Mouse (Mus musculus): ENCODE data around the gene Fermt3. TPM values are rescaled to one million over a fixed set of nuclear protein-coding genes. Genes with fewer than 3 reads are reported as not detected.
"Not testable (repeated sequence)": the region's sequence is repeated elsewhere in the genome, so short reads cannot be mapped to it uniquely, and the experiment has no call there.

Fermt3 gene
- polyA plus RNA-seq, 1 experiment from 2014 or later, result 105 TPM

GRCm38 (mm10) chr19:7058541-7058940 lies 39.3 kb upstream of the Fermt3 start:
- H3K4me2 ChIP-seq (ENCODE audit: low read depth, low read length), result no peak overlapping the region
- 75% methylated on average over 6 of the region's 6 CpGs for WGBS (ENCODE audit: insufficient replicate concordance)
- no peaks in the 10 kb centered on the region for H3K36me3 ChIP-seq (ENCODE audit: control insufficient read depth, insufficient read depth)
- peaks cover 24% of the 10 kb centered on the region for H3K4me1 ChIP-seq (ENCODE audit: control insufficient read depth, low read depth, low read length)
- H3K27ac ChIP-seq (ENCODE audit: low read length), result no peak overlapping the region
- no peak overlapping the region for H3K9ac ChIP-seq (ENCODE audit: low read depth, low read length)
- no peak overlapping the region for H3K4me3 ChIP-seq (ENCODE audit: low read depth, low read length)
- no peaks in the 10 kb centered on the region for H3K27me3 ChIP-seq (ENCODE audit: control insufficient read depth, insufficient read depth, low read depth, low read length)
- no peaks in the 10 kb centered on the region for H3K9me3 ChIP-seq (replicated peaks; ENCODE audit: control insufficient read depth, low read length)
- ATAC-seq (ENCODE audit: low read depth), result no peak

DNA sequence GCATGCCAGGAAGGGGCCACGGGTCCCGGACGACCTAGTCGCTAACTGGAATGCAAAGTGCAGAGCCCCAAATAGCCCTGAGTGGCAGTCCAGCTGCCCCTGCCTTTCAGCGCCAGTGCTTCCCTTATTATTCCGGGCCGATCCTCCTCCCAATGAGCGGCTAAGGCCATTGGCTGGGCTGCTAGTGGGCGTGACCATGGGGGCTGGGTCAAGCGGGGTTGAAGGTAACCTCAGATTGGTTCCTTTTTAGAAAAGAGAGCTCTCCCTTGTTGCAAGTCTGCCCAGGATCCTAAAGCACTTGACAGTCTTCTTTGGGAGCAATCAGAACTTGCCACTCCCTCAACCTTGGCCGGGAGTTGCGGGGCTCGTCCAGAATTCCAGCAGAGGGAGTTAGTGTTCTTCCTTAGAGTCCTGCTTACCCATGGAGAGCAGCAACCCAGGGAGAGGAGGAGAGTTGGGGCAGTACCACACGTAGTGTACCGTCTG lies 38.5 kb upstream of the Fermt3 start:
- H3K36me3 ChIP-seq (ENCODE audit: control insufficient read depth, insufficient read depth), result no peaks in the 10 kb centered on the region
- no peaks in the 10 kb centered on the region for H3K9me3 ChIP-seq (replicated peaks; ENCODE audit: control insufficient read depth, low read length)
- peak overlapping the region; percentile 73 for H3K4me3 ChIP-seq (ENCODE audit: low read depth, low read length)
- H3K27ac ChIP-seq (ENCODE audit: low read length), result peak overlapping the region; percentile 17; the same call in 1 of the 2 replicates
- peak; percentile 80 for ATAC-seq (ENCODE audit: low read depth)
- peaks cover 24% of the 10 kb centered on the region for H3K4me1 ChIP-seq (ENCODE audit: control insufficient read depth, low read depth, low read length)
- 2% methylated on average over 15 of the region's 15 CpGs for WGBS (ENCODE audit: insufficient replicate concordance)
- H3K27me3 ChIP-seq (ENCODE audit: control insufficient read depth, insufficient read depth, low read depth, low read length), result no peaks in the 10 kb centered on the region
- peak overlapping the region; percentile 97 for H3K4me2 ChIP-seq (ENCODE audit: low read depth, low read length)
- peak overlapping the region; percentile 73 for H3K9ac ChIP-seq (ENCODE audit: low read depth, low read length)

DNA sequence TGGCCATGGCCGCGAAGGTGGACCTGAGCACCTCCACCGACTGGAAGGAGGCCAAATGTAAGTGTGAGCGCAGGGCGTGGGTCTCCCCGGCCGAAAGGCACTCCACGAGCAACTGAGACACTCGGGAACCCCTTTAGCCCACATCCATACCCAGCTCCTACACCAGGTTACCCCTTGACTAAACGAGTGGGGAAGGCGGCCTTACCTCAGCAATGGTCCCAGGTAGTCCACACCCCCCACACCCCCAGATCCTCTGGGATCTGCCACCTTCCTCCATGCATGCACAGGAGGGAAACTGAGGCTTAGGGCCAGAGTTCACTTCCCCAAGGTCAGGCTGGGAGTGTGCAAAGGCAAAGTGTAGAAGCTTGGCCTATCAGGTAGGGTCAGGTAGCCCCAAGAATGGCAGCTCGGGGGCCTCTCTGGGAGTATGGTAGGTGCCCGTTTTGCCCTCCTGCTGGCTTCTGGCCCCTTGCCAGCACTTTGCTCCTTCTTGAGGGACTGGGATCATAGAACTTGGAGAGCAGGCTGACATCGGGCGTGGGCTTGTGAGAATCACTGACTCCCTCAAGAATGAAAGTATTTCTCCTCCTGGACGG lies 38.0 kb upstream of the Fermt3 start:
- H3K9me3 ChIP-seq (replicated peaks; ENCODE audit: control insufficient read depth, low read length), result no peaks in the 10 kb centered on the region
- ATAC-seq (ENCODE audit: low read depth), result no peak; the same call in 1 of the 2 replicates
- no peaks in the 10 kb centered on the region for H3K27me3 ChIP-seq (ENCODE audit: control insufficient read depth, insufficient read depth, low read depth, low read length)
- H3K4me1 ChIP-seq (ENCODE audit: control insufficient read depth, low read depth, low read length), result peaks cover 24% of the 10 kb centered on the region
- 0 out of 2 replicates have a peak overlapping the region, but pooled peaks have one; percentile 17 for H3K27ac ChIP-seq (ENCODE audit: low read length)
- H3K4me2 ChIP-seq (ENCODE audit: low read depth, low read length), result peak overlapping the region; percentile 97
- H3K36me3 ChIP-seq (ENCODE audit: control insufficient read depth, insufficient read depth), result no peaks in the 10 kb centered on the region
- peak overlapping the region; percentile 73 for H3K9ac ChIP-seq (ENCODE audit: low read depth, low read length)
- H3K4me3 ChIP-seq (ENCODE audit: low read depth, low read length), result peak overlapping the region; percentile 73
- 2% methylated on average over 16 of the region's 16 CpGs for WGBS (ENCODE audit: insufficient replicate concordance)

DNA sequence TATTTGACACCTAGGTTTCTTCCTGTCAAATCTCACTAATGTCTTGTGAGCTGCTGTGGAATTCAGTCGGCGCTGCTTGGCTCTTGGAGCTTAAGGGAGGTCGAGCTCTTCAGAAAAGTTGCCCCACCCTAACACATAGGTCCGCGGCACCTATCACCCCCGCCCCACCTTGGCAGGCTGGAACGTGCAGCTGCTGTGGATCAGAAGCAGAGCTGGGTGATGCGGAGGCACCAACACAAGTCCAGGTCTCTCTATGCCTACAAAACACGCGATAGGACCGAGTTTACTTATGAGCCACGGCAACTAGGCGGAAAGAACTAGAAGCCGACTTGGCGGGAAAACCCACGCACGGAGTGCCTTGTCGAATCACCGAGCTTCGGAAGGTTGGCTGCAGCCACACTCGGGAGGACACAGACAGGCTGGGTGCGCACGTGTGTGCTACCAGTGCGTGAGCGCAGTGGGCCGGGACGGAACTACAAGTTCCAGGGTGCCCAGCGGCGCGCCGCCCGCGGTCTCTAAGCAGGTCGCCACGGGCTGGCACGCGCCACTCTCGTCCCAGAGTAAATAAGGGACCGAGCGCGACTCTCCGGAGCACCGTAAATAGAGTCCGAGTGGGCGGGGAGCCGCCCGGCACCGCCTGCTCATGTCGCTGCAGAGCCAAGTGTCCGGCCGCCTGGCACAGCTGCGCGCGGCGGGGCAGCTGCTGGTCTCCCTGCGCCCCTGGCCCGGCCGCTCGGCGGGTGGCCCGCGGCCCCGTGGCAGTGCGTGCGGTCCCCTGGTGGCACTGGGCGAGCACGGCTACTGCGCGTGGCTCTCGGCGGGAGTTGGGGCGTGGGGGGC lies 37.2 kb upstream of the Fermt3 start, which contains the start of gene Macrod1:
Gene Macrod1 (plus strand): TSS at position 563 of the 840 bp plus-strand sequence.
- Histone ChIP-seq H3K4me1 (ENCODE audit: control insufficient read depth, low read depth, low read length) (peaks cover 24% of the 10 kb centered on the region), H3K4me2 (ENCODE audit: low read depth, low read length) (peak within 1 kb of the TSS; percentile 97), H3K27me3 (ENCODE audit: control insufficient read depth, insufficient read depth, low read depth, low read length) (no peaks in the 10 kb centered on the region), H3K9me3 (replicated peaks; ENCODE audit: control insufficient read depth, low read length) (no peaks in the 10 kb centered on the region), H3K9ac (ENCODE audit: low read depth, low read length) (peak within 1 kb of the TSS; percentile 73), H3K36me3 (ENCODE audit: control insufficient read depth, insufficient read depth) (no peaks in the 10 kb centered on the region), H3K4me3 (ENCODE audit: low read depth, low read length) (peak within 1 kb of the TSS; percentile 73), H3K27ac (ENCODE audit: low read length) (0 out of 2 replicates have a peak within 1 kb of the TSS, but pooled peaks have one; percentile 17)
- 1% methylated on average over 70 of the region's 72 CpGs for WGBS (ENCODE audit: insufficient replicate concordance)
- peak; percentile 82 for ATAC-seq (ENCODE audit: low read depth)

GRCm38 (mm10) chr19:7055173-7055572 lies 35.9 kb upstream of the Fermt3 start:
- H3K9ac ChIP-seq (ENCODE audit: low read depth, low read length), result no peak overlapping the region
- H3K4me3 ChIP-seq (ENCODE audit: low read depth, low read length), result no peak overlapping the region
- no peak overlapping the region for H3K4me2 ChIP-seq (ENCODE audit: low read depth, low read length)
- no peaks in the 10 kb centered on the region for H3K9me3 ChIP-seq (replicated peaks; ENCODE audit: control insufficient read depth, low read length)
- no peak for ATAC-seq (ENCODE audit: low read depth)
- H3K4me1 ChIP-seq (ENCODE audit: control insufficient read depth, low read depth, low read length), result peaks cover 24% of the 10 kb centered on the region
- H3K36me3 ChIP-seq (ENCODE audit: control insufficient read depth, insufficient read depth), result no peaks in the 10 kb centered on the region
- H3K27me3 ChIP-seq (ENCODE audit: control insufficient read depth, insufficient read depth, low read depth, low read length), result no peaks in the 10 kb centered on the region
- 38% methylated on average over 3 of the region's 3 CpGs for WGBS (ENCODE audit: insufficient replicate concordance)
- no peak overlapping the region for H3K27ac ChIP-seq (ENCODE audit: low read length)

DNA sequence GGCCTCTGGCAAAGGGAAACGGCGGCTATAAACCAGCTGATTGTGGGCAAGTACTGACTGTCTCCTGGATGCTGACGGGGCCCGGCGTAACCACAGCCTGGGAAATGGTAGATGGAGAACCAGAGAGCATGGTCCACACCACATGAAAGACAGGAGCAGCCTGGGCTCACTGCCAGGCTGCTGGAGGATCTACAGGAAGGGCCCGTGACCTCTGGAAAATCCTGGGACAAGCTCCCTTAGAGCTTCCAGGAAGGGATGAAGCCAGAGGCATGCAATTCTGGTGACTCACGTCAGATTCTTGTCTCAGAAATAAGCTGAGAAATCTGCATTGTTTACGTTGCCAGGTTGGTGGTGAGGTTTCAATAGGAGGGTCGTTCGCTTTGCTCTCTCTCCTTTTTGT lies 35.5 kb upstream of the Fermt3 start:
- no peak overlapping the region for H3K27ac ChIP-seq (ENCODE audit: low read length)
- no peak overlapping the region for H3K4me2 ChIP-seq (ENCODE audit: low read depth, low read length)
- WGBS (ENCODE audit: insufficient replicate concordance), result 56% methylated on average over 10 of the region's 10 CpGs
- H3K27me3 ChIP-seq (ENCODE audit: control insufficient read depth, insufficient read depth, low read depth, low read length), result no peaks in the 10 kb centered on the region
- H3K9me3 ChIP-seq (replicated peaks; ENCODE audit: control insufficient read depth, low read length), result no peaks in the 10 kb centered on the region
- no peak overlapping the region for H3K4me3 ChIP-seq (ENCODE audit: low read depth, low read length)
- no peak for ATAC-seq (ENCODE audit: low read depth)
- no peak overlapping the region for H3K9ac ChIP-seq (ENCODE audit: low read depth, low read length)
- peaks cover 24% of the 10 kb centered on the region for H3K4me1 ChIP-seq (ENCODE audit: control insufficient read depth, low read depth, low read length)
- no peaks in the 10 kb centered on the region for H3K36me3 ChIP-seq (ENCODE audit: control insufficient read depth, insufficient read depth)

GRCm38 (mm10) chr19:7053382-7053781 lies 34.1 kb upstream of the Fermt3 start:
- not testable (repeated sequence) for H3K9ac ChIP-seq (ENCODE audit: low read depth, low read length); H3K4me2 ChIP-seq (ENCODE audit: low read depth, low read length); ATAC-seq (ENCODE audit: low read depth); H3K27me3 ChIP-seq (ENCODE audit: control insufficient read depth, insufficient read depth, low read depth, low read length); H3K4me3 ChIP-seq (ENCODE audit: low read depth, low read length); H3K9me3 ChIP-seq (replicated peaks; ENCODE audit: control insufficient read depth, low read length); H3K36me3 ChIP-seq (ENCODE audit: control insufficient read depth, insufficient read depth); H3K27ac ChIP-seq (ENCODE audit: low read length)
- 71% methylated on average over 4 of the region's 4 CpGs for WGBS (ENCODE audit: insufficient replicate concordance)
- peaks cover 24% of the 10 kb centered on the region for H3K4me1 ChIP-seq (ENCODE audit: control insufficient read depth, low read depth, low read length)

GRCm38 (mm10) chr19:7044706-7045105 lies 25.4 kb upstream of the Fermt3 start:
- 39% methylated on average over 4 of the region's 4 CpGs for WGBS (ENCODE audit: insufficient replicate concordance)

DNA sequence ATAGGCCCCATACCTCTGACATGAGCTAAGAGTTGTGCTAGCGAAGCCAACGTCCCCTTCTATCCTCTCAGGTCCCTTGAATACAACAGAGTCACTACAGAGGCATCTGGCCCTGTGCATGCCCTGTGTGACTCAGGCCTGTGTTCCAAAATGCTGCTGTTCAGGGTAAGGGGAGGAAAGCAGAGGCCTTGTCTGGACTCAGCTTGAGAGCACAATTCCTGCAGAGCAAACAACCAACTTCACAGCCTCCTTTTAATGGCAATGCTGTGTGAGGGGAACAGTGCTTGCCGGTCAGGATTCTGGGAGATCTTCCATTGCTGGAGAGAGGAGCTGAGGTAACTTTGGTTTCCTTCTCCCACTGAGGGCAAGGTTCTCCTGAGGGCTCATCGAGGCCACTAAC lies 25.0 kb upstream of the Fermt3 start:
- H3K4me2 ChIP-seq (ENCODE audit: low read depth, low read length), result no peak overlapping the region
- no peak overlapping the region for H3K4me3 ChIP-seq (ENCODE audit: low read depth, low read length)
- WGBS (ENCODE audit: insufficient replicate concordance), result 62% methylated on average over 4 of the region's 4 CpGs
- H3K27me3 ChIP-seq (ENCODE audit: control insufficient read depth, insufficient read depth, low read depth, low read length), result no peaks in the 10 kb centered on the region
- H3K4me1 ChIP-seq (ENCODE audit: control insufficient read depth, low read depth, low read length), result peaks cover 9% of the 10 kb centered on the region
- ATAC-seq (ENCODE audit: low read depth), result no peak
- no peak overlapping the region for H3K9ac ChIP-seq (ENCODE audit: low read depth, low read length)
- H3K9me3 ChIP-seq (replicated peaks; ENCODE audit: control insufficient read depth, low read length), result no peaks in the 10 kb centered on the region
- H3K27ac ChIP-seq (ENCODE audit: low read length), result no peak overlapping the region
- H3K36me3 ChIP-seq (ENCODE audit: control insufficient read depth, insufficient read depth), result no peaks in the 10 kb centered on the region

More at GRCm38 (mm10) chr19:7044706-7045105, 25.4 kb upstream of the Fermt3 start:
- ATAC-seq (ENCODE audit: low read depth), result no peak
- Histone ChIP-seq H3K9ac (ENCODE audit: low read depth, low read length) (no peak overlapping the region), H3K4me2 (ENCODE audit: low read depth, low read length) (no peak overlapping the region), H3K4me3 (ENCODE audit: low read depth, low read length) (no peak overlapping the region), H3K27ac (ENCODE audit: low read length) (no peak overlapping the region), H3K4me1 (ENCODE audit: control insufficient read depth, low read depth, low read length) (peaks cover 9% of the 10 kb centered on the region), H3K9me3 (replicated peaks; ENCODE audit: control insufficient read depth, low read length) (no peaks in the 10 kb centered on the region), H3K27me3 (ENCODE audit: control insufficient read depth, insufficient read depth, low read depth, low read length) (no peaks in the 10 kb centered on the region), H3K36me3 (ENCODE audit: control insufficient read depth, insufficient read depth) (no peaks in the 10 kb centered on the region)

Measured in liver, embryonic 16.5 days (tissue).